Mouse (Mus musculus) cerebellum, adult 9-11 months (tissue): ENCODE measurements around the gene Tfap2e.
A peak's percentile ranks its signal among the peaks of the same experiment; 100 is the strongest.

ENCODE experiments used
- DNase-seq: peaks from one replicate; pipeline ENCODE4 v3.0.0; 2022

The Tfap2e gene

DNA sequence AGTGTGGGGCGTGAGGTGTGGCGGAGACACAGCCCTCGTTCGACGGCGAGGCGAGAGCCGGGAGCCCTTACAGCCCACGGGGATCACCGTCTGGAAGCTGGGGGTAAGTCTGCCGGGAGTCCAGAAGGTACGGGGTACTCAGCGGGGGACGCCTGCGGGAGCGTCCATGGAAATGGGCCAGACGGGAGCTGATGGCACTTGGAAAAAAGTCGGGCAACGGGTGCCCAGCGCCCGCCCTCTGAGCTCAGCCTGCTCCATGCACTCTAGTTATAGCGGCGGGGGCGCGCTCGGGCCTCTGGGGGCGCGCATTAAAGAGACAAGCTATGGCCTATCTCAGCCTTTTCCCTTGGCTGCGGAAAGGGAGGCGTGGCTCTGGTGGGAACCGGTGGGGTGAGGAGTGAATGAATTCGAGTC lies at the start of gene Tfap2e:
Gene Tfap2e (minus strand): TSS at position 240 of the 414 bp plus-strand sequence.
- no peak for DNase-seq

DNA sequence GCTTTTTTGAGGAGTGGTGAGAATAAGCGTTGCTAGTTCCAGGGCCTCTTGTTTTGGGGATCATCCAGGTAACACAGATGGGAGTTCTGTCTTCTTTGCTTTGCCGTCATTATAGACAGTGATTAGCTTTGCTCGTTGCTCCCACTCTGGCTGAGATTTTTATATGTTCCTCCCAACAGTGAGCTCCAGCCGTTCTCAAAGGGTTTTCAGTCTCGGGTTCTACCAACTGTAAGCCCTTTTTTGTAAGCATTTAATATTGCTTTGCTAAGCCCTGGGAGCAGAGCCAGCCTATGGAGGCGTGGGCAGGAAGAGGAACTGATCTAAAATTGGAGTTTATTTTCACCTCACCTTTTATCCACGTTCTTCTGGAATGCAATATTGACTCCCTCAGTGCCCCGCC lies 47.0 kb upstream of the Tfap2e start:
- DNase-seq, result peak; percentile 43

DNA sequence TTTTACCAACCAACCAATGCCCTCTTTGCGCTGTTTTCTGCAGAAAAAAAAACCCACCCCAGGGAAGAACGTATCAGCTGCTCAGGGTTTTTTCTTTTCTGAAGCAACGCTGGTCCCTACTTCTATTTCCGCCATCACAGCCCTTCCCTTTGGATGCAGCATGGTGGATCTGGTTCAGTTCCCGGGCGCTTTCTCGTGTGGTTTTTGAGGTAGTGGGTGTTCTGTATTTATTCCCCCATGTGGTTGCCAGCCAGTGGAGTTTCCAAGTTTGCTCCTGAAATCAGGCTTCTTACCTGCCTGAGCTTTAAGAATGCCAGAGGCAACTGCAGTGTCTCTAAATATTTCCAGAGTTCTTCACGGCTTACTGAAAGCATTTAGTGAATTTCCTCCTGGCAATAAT lies 46.5 kb upstream of the Tfap2e start:
- no peak for DNase-seq

DNA sequence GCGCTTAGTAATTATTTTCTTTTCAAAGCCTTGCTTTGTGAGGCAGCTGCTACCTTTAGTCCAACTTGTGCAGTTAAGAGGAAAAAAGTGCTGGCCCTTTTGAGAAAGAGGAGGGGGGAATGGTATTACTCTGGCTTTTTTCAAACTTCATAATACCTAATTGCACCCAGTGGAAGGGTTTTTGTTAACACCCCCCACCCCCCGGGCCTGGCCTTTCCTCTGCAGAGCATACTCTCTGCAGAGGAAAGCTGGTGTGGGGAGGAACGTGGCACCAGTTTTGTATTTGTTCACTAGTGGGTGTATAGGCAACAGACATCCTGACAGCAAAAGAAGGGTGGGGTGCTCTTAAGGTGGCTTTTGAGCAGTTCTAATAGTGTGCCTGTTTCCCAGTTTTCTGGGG lies 45.8 kb upstream of the Tfap2e start:
- no peak for DNase-seq

DNA sequence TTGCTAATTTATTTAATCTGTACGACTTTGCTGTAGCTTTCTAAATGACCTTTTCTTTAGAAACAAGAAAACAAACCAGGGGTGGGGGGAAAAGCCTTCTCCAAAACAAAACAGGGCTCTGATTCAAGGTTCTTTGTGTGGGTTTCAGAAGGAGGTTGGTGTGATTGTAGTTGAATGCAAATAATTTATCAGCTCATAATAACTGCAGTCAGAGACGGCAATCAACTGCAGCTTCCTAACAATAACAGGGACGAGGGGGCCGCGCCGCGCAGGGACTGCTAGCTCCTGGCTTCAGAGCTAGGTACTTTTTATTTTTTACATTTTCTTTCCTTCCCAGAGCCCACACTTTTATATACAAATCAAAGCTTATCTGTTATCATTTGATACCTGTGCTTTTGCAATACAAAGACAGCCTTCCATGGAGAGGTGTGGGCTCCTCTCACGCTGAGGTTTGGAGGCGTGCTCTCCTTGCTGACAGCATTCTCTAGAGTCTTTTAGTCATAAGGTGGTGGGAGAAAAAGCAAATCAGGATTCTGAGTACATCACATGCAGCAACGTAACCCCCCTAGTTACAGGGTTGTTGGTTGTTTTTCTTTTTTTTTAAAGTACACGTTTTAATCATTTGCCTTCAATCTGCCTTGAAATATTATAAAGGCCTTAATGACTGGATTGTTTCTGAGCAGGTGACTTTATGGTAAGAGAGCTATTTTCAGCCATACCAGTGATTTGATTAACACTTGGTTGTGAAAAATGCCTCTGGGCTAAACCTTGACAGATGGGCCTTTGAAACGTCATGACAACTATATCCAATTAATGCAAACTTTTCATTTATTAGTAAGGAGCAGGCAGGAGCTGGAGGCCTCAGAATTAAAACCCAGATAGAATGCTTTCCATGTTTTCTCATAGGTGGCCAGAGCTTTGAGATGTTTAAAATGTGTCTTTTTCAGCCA lies 44.1 kb upstream of the Tfap2e start:
- DNase-seq, result no peak

DNA sequence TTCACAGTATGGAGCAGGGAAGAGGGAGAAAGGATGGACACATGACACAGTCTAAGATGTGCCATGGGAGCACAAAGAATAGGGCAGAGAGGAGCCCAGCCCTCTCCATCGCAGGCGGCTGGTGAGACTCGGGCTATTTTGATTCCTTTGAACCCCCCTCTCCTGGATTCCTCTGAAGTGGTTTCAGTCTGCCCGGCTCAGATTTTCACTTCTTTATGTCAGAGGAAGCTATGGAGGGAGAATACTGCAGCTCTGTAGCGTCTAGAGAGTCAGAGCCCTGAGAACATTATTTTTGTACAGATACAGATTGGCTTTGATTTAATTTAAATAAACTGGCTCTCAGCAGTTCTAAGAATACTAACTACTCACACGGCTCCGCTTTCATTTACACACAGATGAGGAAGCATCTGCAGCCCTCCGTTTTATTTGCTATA lies 43.1 kb upstream of the Tfap2e start:
- DNase-seq, result no peak

DNA sequence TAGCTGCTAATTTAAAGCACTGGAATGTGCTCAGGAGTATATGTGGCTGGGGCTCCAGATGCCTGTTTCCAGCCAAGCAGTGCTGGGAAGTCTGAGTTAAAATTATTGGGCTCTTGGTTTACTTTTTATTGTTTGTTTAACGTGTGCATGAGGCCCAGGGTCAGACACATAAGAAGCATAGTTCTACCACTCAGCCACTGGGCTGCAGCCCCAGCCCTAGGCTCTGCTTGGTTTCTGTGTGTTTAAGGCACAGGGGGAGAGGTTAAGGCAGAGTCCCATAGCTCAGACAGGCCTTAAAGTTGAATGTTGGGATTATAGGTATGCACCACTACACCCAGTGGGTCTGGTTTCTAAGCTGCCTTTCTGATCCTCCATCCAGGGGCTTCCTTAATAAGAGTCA lies 39.1 kb upstream of the Tfap2e start:
- no peak for DNase-seq

DNA sequence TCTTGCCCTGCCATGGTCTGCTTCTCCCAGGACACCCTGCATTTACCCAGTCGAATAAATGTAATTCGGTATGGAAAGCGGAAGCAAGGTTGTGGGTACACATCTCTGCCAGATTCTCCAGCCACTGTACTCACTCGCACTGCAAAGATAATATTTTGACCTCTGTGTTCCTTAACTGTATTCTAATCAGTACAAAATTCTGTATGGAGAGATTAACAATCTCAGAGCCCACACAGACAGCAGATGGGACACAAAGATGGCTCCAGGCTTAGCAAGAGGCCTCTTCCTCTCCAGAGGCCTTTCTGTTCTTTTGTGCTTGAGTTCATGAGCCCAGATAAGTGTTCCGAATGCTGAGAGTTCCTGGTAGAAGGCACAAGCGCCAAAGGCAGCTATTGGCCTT lies 37.8 kb upstream of the Tfap2e start:
- no peak for DNase-seq

DNA sequence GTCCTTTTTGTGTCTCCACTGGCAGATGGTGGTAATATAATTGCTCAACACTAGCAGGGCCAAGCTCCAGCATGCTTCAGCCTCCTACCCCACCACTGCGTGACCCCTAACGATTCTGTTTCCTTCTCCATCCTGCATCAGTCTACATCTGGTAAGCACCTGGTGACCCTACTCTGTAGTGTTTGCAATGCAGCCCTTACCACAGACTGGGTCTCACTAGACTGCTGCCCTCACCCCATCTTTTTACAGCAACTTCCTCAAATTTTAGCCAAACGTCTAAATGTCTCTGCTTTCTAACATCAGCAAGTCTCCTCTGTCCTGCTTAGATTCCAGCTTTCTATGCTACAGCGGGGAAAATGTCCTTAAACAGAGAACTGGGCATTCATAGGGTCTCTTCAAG lies 34.8 kb upstream of the Tfap2e start:
- no peak for DNase-seq

DNA sequence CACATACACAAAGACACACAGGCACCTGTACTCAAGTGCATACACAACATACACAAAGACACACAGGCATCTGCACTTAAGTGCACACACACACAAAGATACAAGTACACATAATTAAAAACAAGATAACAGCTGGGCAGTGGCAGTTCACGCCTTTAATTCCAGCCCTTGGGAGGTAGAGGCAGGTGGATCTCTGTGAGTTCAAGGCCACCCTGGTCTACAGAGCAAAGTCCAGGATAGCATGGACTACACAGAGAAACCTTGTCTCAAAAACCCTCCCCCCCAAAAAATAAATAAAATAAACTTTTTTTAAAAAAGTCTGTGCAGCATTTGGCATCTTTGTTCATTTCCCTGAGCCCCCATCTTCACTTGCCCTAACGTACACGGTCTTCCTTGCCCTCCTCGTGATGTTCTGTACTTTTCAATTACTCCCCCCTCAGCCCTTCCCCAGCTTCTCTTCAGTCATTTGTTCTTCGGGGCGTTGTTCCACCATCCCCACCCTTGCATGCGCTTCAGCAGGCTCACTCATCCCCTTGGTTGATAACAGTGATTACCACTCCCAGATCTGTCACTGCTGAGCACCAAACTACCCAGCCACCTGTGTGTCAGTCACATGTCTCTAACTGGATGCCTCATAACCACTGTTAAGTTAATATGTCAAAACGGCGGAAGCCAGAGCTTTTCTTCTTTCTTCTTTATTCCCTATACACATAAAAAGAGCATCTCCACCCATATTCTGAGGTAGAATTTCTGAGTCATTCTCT lies 33.9 kb upstream of the Tfap2e start:
- DNase-seq, result no peak

DNA sequence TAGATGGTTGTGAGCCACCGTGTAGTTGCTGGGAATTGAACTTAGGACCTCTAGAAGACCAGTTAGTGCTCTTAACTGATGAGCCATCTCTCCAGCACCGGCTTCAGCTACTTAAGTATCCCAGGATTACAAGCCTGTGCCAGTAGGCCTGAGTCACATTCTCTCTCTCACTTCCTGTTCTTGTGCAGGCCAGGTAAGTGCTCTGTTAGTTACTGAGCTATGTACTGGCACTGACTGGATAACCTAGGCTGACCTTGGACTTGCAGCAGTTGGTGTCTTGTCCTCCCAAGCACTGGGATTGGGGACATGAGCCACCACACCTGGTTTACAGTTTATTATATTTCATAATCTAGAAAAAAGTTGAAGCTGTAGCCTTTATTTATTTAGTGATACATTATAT lies 27.4 kb upstream of the Tfap2e start:
- DNase-seq, result no peak

DNA sequence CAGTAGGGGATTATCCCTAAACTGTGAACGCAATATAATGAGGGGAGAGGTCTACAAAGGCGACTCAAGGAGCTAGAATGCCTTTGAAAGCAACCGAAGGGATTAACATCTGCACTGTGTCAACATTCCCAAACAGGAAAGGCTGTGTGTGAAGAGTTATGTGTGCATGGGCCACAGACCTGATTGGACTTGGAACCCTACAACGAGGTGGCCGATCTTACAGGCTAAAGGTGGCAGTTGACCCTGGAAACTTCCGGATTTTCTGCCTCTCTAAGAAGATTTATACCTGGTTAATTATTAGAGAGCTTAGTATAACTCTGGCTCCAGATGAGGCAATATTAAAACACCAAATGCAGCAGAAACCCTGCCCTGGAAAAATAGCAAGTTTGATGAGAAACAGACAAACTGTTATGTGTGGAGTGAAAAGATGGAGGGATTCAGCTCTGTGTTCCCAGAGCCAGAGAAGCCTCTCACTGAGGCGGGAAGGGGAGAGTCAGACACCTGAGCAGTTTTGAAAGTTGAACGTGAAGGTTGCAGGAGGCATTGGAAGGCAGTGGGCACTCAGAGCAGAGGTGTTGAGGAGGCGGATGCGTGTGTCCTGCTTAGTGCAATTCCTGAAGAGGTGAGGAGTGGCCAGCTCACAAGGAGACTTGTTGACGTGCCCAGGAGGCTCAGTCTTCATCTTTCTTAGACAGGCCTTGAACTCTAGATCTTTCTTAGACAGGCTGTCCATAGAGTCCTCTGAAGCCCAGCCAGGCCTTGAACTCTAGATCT lies 26.7 kb upstream of the Tfap2e start:
- no peak for DNase-seq

DNA sequence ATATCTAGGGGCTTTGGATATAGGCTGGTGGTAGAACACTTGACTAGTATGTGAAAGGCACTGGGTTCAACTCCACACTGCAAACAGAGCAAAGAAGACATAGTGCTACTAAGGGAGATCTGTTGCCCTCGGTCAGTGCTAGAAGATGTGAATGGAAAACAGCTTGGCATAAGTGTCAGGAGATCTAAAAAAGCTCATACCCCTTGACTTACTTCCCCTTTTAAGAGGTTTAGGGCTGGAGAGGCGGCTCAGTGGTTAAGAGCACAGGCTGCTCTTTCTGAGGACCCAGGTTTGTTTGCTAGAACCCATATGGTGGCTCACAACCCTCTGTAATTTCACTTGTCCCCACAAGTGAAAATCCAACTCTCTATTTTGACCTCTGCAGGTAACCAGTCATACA lies 23.4 kb upstream of the Tfap2e start:
- no peak for DNase-seq

DNA sequence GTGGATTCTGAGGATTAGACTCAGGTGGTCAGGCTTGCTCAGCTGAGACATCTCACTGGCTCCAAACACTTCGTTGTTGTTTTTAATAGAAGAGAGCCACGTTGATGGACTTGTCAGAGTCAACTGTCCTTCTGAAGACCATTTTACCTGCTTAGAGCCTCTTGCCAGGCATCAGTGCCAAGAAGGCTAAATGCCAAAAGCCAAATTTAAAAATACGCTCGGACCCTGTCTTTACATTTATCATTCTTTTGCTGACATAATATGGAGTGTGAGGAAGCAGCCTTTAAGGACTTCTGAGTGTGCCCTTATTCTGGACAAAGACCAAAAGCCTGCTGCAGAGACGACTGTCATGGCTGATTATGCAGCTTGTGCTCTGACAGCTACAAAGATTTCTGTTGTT lies 22.3 kb upstream of the Tfap2e start:
- peak; percentile 45 for DNase-seq

DNA sequence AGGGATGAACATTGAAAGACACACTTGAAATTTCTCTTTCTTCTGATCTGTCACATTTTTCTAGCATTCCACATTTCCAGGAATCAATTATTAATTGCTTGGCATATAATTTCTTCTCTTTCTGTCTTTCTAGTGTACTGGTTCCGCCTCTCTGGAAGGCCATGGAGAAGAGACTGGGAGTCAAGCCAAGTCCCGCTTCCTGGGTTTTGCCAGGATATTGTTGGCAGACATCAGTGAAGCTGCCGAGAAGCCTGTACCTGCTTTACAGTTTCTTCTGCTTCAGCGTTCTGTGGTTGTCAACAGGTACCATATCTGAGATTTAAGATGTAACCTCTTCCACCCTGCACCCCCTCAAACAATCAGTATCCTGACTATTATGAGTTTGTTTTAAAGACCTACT lies 20.7 kb upstream of the Tfap2e start:
- DNase-seq, result peak; percentile 92

DNA sequence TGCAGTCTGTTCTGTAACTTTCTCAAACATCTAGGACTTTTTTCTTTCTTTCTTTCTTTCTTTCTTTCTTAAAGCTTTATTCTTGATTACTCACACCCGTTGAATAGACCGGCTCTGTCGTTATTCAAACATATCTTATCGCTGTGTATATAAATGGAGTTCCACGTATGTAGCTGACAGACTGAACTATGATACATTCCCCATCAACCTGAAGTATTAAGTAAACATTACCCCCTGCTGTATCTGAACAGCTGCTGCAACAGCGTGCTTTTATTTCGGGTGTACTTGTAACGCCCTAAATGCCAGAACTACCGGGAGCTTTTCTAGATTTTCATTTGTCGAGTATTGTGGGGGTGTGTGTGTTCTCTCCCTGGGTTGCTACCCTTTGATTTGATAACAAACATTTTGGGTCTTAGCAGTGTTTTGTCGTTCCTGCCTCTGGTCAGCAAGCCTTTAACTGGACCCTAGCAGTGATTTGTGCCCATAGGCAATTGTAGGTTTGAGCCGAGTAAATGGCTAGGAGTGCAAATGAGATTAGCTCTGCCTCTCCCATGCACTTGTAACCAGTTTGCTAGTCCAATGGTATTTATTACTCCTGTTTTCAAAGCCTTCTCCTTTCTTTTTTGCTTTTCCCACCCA lies 18.8 kb upstream of the Tfap2e start:
- peak; percentile 37 for DNase-seq

DNA sequence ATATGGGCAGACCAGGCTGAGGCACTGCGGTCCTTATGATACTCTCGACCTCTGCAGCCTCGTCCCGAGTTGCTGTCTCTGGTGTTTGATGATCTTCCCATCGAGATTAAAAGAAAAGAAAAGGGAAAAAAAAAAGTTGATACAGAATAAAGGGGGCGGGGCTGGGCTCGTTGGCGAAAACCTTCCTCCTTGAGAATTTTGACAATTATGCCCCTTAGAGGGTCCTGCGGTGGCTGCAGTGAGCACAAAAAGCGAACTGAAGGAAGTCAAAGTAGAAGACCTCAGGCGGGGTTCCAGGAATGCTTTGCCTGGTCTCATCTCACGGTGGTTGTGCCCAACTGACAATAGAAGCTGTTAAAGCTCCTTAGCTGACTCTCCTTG lies 18.2 kb upstream of the Tfap2e start:
- DNase-seq, result no peak

DNA sequence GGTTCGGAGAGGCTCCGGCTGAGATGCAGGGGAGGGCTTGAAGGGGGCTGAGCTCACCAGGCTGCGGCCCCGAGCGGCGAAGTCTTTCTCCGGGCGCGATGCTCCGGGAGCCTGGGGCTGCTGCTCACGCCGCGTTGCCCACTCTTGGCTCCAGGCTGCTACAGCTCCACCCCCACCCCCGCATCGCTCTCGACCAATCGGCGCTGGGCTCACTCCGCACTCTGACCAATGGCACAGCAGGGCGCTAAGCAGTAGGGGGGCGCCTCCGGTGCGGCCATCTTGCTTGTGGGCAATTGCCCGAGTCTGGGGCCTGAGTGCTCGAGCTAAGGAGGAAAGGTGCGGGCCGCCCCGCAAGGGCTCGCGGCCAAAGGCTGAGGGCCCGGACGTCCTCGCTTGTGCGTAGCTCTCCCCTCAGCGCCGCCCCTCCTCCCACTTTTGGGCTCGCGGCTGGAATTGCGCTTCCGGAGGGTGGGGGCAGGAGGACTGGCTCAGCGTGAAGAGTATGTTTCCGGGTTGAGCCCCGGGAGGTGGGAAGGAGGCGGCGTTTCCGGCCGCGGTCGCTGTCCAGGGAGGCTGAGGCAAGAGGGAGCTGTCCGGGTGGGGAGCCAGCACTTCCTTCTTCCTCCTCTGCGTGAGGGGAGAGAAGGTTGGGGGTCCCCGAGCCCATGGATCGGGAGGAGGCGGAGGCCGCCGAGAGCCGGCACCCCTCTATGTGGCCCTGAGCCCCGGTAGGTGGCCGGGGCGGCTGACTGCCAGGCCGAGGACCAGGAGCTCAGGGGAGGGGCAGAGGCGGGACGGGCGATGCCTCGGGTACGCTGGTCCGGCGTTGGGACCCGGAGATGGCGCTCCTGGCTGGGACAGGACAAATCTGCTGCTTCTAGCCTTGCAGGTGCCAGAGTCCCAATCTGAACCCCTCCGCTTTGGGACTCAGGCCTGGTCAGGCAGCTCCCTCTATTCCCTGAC lies 17.5 kb upstream of the Tfap2e start, which contains the start of the genes Ncdn and AU040320:
Gene Ncdn (minus strand): TSS at position 171 of the 963 bp plus-strand sequence.
Gene AU040320 (plus strand): TSS at position 277 of the 963 bp plus-strand sequence.
- DNase-seq, result peak; percentile 98

DNA sequence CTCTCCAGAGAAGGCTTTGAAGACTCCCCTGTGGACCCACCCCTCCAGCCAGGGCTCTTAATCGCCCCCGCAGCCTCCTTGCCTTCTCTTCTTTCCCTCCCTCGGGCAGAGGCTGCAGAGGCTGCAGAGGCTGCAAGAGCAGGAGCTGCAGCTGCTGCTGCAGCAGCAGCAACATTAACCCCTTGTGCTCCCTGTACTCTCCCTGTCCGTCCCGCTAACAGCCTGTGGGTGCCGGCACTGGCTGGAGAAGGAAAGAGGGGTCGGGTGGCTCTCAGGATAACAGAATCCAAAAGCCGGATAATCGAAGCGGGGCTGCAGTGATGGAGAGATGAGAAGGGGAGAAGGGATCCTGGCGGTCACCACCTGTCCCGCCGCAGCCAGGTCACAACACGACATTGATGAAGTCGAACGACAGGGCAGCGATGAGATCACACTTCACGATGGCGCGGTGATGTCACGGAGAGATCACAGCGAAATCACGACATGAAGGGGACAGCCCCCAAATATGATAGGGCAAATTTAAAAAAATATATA lies 16.6 kb upstream of the Tfap2e start:
- DNase-seq, result peak; percentile 81

DNA sequence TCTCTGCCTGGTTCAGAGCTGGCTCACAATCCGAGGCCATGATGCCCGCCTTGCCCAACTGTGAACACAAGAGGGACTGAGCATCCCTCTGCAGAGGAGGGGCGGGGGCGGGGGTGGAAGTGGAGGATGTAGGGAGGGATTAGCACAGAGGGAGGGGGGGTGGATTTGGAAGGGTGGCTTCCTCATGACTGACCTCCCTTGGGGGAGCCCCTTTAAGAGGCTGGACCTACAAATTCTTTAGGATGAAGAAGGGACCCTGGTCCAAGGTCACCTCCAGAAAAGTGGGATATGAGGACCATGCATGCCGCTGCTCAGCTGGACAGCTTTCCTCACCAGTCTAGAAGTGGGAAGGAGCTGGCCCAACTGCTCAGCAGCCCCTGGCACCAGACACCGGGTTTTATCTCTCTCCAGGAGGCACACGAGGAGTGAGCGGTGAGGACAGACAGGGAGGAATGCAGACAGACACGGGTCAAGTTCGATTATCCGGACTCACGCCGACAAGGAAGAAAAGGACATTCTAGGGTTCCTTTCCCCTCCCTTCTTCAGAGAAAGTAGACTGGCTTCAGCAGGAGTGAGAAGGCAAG lies 16.1 kb upstream of the Tfap2e start:
- peak; percentile 85 for DNase-seq
